Mouse (Mus musculus) heart, postnatal 14 days (tissue): ENCODE measurements at regions not wholly inside any gene's neighbourhood (a gene's known extent, or its start where the extent isn't known, plus 50 kb on each side); places are given as distances from the start of the nearest gene placed in this dataset.

Experiments
- DNase-seq, 2 experiments: peaks; one replicate each; pipeline ENCODE4 v3.0.0; 2021 to 2022
- intact Hi-C: fragments of 180-260 bp; cut with DNase I; formaldehyde crosslinking; loops from one replicate; pipeline ENCODE4 v1.15.1; 2025

DNA sequence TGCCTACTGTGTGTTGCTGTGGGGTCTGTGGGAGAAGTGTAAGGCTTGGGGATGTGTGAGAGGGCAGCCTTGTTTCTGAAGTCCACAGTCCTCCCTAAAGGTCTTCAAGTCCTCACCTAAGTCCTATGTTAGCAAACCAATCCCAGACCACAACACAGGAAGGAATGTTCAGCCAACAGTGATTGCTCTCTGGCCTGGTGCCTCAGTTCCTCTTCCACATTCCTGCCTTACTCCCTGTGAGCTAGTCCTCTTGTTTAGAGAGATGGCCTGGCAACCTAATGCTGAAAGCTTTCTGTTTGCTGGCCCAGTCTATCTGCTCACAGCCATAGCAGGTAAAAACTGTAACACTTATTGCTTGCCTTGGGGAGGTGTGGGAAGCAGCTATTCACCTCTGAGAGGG lies 58.4 kb upstream of the Habp2 start:
- DNase-seq: no peak
- intact Hi-C loops: no loop called here

DNA sequence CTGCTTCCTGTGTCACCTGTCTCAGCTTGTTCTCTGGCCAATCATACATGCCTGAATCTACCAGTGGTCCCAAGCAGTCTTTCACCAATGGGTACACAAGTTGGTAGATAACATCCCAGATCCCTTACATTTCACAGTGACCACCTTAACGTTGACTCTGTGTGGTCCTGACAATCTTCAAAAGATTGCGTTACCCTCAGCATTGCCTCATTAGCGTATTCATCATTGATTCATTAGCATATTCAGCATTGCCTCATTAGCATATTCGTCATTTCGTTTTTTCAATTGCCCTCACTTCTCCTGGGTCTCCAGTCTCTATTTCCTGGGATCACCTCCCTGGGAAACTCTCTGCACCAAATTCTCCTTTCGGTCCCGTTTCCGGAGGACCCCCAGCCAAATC lies 55.5 kb upstream of the Habp2 start:
- DNase-seq: no peak
- intact Hi-C loops: no loop called here

DNA sequence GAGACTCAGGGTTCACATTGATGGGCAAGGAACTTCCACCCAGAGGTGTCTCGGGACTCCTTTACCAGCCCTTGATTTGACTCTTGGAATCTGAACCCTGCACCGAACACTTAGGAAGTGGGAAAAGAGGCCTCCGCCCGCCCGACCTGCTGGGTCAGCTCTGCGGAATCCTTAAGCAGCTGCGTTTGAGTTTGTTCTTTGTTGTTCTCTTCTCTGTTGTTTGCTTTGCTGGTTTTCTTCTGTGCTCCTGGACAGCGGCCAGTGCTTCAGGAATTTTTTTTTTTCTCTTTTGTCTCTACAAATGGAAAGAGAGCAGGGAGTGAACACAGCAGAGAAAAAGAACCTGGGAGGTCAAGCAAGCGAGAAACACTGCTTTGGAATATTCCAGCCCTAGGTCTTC lies 55.1 kb upstream of the Habp2 start:
- DNase-seq: no peak

DNA sequence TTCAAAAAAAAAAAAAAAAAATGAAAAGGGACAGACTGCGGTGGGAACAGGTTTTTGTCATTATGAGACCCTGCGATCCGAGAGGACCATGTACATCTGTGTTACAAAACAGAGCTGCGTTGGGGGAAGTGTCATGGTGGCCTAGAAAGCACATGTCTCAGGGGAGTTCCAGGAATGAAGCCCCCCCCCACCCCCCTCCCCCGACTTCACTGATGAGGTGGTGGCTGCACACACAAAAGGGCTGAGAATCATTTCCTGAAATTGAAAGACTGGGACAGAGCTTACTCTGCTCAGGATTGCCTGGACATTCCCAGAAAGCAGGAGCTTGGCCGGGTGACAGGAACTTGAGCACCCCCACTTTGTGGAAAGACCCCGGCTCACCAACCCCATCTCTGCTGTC lies 54.7 kb upstream of the Habp2 start:
- intact Hi-C loops: no loop called here

More for the DNA sequence above, 55.1 kb upstream of the Habp2 start:
- intact Hi-C loops: no loop called here

DNA sequence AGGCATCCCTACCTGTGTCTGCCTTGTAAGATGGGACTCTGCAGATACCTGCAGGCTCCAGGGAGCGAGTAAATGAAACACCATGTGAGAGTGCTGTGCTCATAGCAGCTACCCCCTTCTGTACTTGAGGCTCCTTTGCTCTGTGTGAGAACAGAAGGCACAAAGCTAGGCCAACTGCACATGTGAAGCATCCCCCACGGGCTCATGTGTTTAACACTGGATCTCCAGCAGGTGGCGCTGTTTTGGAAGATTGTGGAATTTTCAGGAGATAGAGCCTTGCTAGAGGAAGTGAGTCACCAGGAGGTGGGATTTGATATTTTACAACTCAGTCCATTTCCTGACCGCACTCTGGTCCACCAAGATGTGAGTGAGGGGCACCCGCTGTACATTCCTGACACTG lies 54.0 kb upstream of the Habp2 start:
- no peak for DNase-seq
- intact Hi-C loops: no loop called here

More for the DNA sequence above, 54.7 kb upstream of the Habp2 start:
- DNase-seq: no peak

DNA sequence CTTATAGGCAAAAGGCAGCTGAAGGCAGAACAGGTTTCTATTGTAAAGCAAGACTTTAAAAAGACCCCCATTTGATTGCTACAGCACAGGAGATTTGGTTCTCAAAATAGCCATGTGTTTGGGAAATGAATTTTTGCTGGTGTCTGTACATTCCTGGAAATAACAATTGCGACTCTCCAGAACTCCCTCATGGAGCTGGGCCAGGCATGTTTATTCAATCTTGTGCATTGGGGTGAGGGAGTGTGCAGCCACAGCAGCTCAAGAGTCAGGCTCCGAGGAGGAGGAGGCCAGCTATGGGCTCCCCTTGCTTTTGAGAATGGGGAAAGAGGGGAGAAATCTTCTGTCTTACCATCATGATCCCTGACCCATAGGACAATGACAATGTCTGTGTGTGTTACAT lies 51.9 kb upstream of the Habp2 start:
- no peak for DNase-seq
- intact Hi-C loops: no loop called here
